Mouse (Mus musculus) heart, adult 9 months (tissue): ENCODE data around the gene Krt82.

Experiments used
- DNase-seq, 2 experiments: peaks; one replicate each; pipeline ENCODE4 v3.0.0; 2022; ENCODE audit warnings: low spot score in 2 of 2

Krt82 gene

DNA sequence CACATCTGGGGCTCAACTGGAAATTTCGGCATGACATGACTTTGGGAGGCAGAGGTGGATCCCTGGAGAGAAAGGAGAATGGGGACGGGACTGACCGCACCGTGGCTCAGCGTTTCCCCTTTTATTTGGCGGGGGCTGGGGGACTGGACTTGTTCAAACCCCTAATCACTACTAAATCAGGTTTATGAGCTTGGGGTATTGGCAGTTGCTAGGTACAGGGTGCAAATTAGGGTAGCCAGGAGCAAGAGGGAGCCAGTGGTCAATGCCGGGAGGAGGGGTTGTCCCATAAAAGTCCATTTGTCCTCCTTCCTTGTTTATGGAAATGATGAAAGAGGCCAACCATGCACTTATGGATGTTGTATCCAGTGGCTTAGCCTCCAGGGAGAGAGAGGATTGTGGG, at the start of gene Krt82:
Gene Krt82 (minus strand): TSS at position 101 of the 400 bp plus-strand sequence.
- DNase-seq: no peak

GRCm38 (mm10) chr15:101599123-101599522, 48.7 kb upstream of the Krt82 start:
- DNase-seq: no peak

- DNase-seq: no peak
Measured at GRCm38 (mm10) chr15:101588216-101588615, 37.7 kb upstream of the Krt82 start.

- DNase-seq: no peak
Measured at GRCm38 (mm10) chr15:101584456-101584855, 34.0 kb upstream of the Krt82 start.

- DNase-seq: peak; percentile 6 to 25
Measured at GRCm38 (mm10) chr15:101583211-101583965, 32.9 kb upstream of the Krt82 start.

DNA sequence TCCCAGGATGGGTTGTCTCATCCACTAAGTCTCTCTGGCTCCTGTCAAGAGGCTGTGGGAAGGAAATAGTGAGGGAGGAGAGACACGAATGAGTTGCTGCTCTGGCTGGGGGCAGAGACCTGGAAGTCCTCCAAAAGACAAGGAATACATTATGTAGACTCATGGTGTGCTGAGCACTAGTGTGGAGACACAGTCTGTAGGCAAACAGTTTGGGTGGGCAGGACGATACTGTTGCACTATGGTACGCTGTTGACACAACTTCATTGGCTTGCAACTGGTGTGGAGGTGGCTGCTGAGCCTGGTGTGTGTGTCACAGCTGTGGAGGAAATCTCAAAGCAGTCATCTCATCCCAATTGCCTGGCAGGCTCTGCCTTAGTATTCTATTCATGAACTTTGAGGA, 31.2 kb upstream of the Krt82 start:
- DNase-seq: no peak

- no peak for DNase-seq
Measured at GRCm38 (mm10) chr15:101575506-101575905, 25.0 kb upstream of the Krt82 start.

- DNase-seq: no peak
Measured at GRCm38 (mm10) chr15:101573796-101574345, 23.4 kb upstream of the Krt82 start, which contains the start of gene Krt75. TSS of gene Krt75 (minus strand) at chr15:101573904.

GRCm38 (mm10) chr15:101567780-101568179, 17.3 kb upstream of the Krt82 start:
- no peak for DNase-seq

DNA sequence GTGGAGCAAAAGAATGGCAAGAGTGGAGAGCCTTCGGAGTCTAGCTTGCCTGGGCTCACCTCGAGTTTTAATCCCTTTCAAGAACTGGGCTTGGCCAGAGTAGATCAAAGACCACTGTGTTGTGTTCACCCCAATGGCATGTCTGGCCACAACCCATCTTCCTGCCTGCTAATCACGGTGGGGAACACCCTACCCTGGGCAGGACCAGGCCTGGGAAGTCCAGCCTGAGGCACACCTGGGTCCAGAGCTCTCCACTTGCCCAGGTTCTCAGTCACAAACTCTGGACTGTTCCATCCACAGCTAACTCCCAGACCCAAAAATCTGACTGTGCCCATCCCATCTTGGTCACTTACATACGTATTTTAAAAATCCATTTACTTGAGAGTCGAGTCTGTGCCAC, 12.4 kb upstream of the Krt82 start, which contains the start of gene Krt90:
Gene Krt90 (minus strand): TSS at position 101 of the 400 bp plus-strand sequence.
- no peak for DNase-seq

DNA sequence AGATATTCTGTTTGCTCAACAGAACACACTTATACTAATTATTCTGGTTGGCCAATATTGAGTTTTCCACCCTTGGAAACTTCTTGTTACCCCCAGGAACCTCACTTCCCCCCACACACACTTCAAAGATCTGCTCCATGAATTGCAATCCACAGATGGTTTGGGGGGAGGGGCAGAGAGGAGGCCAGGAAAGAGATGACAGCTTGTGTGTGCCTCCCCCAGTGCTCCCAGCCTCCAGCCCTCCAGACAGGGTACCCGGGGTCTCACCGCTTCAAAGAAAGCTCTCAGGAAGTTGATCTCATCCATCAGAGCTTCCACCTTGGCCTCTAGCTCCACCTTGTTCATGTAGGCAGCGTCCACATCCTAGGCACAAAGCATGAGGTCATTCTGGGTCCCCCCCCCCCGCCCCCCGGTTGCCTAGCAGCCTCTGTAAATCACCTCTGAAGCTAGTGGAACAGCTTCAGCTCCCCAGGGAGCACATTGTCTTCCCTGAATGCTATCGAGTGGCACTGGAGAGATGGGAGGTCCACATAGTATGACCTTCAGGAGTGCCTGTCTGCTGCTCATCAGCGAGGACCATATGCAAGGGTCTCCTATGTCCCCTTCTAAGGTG, 7.7 kb upstream of the Krt82 start:
- no peak for DNase-seq

DNA sequence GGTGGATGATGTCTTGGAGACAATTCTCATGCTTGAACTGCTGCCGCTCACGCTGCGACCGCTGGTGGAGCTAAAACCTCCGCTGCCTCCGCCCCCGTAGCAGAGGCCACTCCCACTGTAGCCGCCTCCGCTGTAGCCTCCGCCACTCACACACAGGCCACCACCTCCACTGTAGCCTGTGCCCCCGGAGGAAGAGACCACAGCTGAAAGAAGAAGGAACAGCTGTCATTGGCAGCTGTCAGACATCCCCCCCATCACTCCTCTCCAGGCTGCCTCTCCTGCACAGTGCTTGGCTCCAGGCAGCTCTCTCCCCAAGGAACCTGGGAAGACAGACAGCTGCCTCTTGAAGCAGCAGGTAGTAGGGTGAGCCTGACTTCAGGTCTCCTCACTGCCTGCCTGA, 2.7 kb upstream of the Krt82 start:
- no peak for DNase-seq

GRCm38 (mm10) chr15:101552188-101552587, 1.7 kb upstream of the Krt82 start:
- no peak for DNase-seq

DNA sequence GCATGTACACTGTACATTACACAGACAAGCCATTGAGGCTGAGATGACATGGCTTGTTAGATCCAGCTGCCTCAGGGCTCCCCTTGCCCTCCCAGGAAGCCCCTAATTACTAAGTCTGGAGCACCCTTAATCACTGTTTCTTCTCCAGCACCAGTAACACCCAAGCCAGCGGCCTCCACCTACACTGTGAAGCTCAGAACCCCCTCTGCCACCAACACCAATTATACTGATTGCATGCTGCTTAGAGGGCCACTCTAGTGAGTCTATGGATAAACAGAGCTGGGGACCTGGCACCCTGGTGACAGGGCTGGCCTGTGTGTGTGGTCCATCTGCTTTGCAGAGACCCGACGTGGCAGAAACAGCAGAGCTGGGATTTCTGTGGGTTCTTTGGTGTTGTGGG, 6.0 kb downstream of the Krt82 start:
- no peak for DNase-seq

- DNase-seq: no peak
Measured at GRCm38 (mm10) chr15:101542543-101542942, 7.9 kb downstream of the Krt82 start.

DNA sequence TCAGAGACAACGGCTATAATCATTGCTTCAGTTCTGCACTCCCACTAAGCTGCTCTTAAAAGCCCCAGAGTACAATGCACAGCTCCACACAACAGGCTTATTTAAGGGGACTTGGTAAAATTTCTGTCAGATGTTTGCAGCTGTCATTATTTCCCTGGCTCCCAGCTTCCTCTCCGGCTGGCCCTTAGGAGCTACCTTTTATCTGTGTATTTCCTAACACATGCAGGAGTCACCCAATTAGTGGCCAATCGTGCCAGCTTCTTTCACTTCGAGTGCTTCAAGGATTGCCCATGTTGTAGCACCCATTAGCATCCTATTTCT, 11.9 kb downstream of the Krt82 start:
- peak in 1 of 2 experiments; percentile 4 for DNase-seq

DNA sequence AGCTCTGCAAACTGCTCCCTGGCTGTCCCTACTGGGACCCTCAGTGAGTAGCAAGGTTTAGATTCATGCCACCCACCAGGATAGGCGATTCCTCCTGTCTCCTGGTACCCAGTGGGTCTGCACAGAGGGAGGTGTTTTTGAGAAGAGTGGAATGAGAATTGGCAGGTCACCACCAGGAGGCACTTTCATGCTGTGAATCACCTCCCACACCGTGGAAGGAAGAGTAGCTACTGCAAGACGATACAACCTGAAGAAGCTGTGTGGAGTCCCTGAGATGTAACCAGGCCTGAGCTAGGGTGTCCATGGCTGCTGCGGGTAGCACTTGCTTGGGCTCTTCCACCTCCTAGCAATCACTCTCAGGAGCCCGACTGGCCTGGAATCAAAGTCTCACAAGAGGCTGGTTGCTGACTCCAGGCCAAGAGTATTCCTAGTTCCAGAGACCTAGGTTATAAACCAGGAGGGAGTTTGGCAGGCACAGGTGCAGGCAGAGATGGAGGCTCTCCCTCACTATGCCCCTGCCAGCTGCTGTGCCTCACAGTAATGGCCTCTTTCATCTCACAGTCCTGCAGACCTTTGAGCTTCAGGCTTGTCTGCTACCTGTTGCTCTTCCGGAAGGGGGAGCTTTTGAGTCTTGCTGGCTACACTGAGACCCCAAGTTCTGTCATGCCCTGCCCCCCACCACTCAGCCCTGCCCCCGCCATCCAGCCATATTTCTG, 12.4 kb downstream of the Krt82 start:
- no peak for DNase-seq

GRCm38 (mm10) chr15:101536054-101536850, 14.2 kb downstream of the Krt82 start:
- DNase-seq: no peak

DNA sequence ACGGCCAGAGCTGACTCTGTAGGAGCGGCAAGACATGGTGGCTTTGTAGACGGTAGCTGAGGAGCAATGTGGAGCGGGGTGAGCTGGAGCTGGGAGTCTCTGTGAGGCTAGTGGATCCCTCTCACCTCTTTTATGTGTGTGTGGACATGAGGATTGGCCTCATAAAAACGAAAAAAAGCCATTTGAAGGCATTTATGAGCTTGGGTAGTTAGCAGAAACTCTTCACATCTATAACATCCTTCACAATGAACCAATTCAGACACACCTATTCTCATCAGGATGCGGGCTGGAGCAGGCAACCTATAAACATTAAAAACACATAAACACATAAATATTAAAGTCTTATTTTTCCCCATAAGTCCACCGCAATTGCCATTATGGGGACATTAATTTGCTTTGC, 17.7 kb downstream of the Krt82 start, which contains the start of gene Krt84:
Gene Krt84 (minus strand): TSS at position 101 of the 400 bp plus-strand sequence.
- DNase-seq: no peak

GRCm38 (mm10) chr15:101522556-101523232, 27.8 kb downstream of the Krt82 start:
- no peak for DNase-seq

GRCm38 (mm10) chr15:101519792-101520191, 30.7 kb downstream of the Krt82 start:
- DNase-seq: peak; percentile 6 to 52
